Mouse (Mus musculus) macrophage (primary cell): ENCODE data around the gene Tob1. TPM values are rescaled to one million over a fixed set of nuclear protein-coding genes. Genes with fewer than 3 reads are reported as not detected.
A peak's percentile ranks its signal among the peaks of the same experiment; 100 is the strongest.

Source experiments
- H3K27ac ChIP-seq: fragments of 350-480 bp; formaldehyde crosslinking; 2 replicates; pipeline ENCODE4 v1.9.0; 2021
- H3K36me3 ChIP-seq: fragments of 350-480 bp; formaldehyde crosslinking; 2 replicates; pipeline ENCODE4 v1.9.0; 2021; ENCODE audit errors: inconsistent target
- H3K4me3 ChIP-seq: fragments of 350-480 bp; formaldehyde crosslinking; 2 replicates; pipeline ENCODE4 v1.9.0; 2021; ENCODE audit errors: inconsistent target
- H3K79me2 ChIP-seq: fragments of 350-480 bp; formaldehyde crosslinking; 2 replicates; pipeline ENCODE4 v1.9.0; 2021; ENCODE audit errors: inconsistent target
- WGBS: methylation state at CpG from one replicate; pipeline ENCODE4 v1.1.7; 2026; ENCODE audit warnings: inconsistent platforms; ENCODE audit not compliant: missing documents; 5-methylcytosine and 5-hydroxymethylcytosine counted together
- polyA plus RNA-seq: library from polyadenylated mRNA; stranded (reverse); fragments of 250-400 nt; gene quantifications from 3 replicates; pipeline ENCODE4 v1.2.4, GENCODE M21; 2018; ENCODE audit warnings: inconsistent platforms

Gene Tob1
- polyA plus RNA-seq, 1 experiment from 2014 or later = 11.5 TPM

DNA sequence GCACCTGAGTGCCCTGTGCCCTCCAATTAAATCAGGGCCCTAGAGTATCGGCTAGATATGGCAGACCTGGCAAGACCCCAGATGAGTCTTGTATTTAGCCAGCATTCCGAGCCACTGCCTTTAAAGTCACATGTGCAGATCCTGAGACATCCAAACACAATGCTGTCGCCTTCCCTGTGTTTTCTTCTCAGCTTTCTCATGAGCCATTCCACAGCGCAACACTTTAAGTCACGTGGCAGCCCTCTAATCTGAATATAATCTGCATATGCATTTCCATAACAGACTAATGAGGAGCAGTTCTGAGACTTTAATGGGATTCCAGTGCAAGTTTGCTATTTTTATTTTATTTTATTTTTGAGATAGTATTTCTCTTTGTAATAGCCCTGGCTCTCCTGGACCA is 44.5 kb downstream of the Tob1 start:
- WGBS = 81% methylated on average over 4 of the region's 5 CpGs
- Histone ChIP-seq H3K27ac (no peak overlapping the region), H3K36me3 (no peaks in the 10 kb centered on the region), H3K4me3 (no peak overlapping the region), H3K79me2 (no peaks in the 10 kb centered on the region)

- Histone ChIP-seq H3K4me3 (no peak overlapping the region), H3K27ac (no peak overlapping the region), H3K36me3 (no peaks in the 10 kb centered on the region), H3K79me2 (no peaks in the 10 kb centered on the region)
- WGBS = 97% methylated on average over 14 of the region's 14 CpGs
Measured at GRCm38 (mm10) chr11:94257987-94258386, 46.7 kb downstream of the Tob1 start.

GRCm38 (mm10) chr11:94259814-94260213 is 48.6 kb downstream of the Tob1 start:
- Histone ChIP-seq H3K36me3 (no peaks in the 10 kb centered on the region), H3K79me2 (no peaks in the 10 kb centered on the region), H3K4me3 (no peak overlapping the region), H3K27ac (0 out of 2 replicates have a peak overlapping the region, but pooled peaks have one; percentile 4)
- WGBS = 14% methylated on average over 4 of the region's 4 CpGs

DNA sequence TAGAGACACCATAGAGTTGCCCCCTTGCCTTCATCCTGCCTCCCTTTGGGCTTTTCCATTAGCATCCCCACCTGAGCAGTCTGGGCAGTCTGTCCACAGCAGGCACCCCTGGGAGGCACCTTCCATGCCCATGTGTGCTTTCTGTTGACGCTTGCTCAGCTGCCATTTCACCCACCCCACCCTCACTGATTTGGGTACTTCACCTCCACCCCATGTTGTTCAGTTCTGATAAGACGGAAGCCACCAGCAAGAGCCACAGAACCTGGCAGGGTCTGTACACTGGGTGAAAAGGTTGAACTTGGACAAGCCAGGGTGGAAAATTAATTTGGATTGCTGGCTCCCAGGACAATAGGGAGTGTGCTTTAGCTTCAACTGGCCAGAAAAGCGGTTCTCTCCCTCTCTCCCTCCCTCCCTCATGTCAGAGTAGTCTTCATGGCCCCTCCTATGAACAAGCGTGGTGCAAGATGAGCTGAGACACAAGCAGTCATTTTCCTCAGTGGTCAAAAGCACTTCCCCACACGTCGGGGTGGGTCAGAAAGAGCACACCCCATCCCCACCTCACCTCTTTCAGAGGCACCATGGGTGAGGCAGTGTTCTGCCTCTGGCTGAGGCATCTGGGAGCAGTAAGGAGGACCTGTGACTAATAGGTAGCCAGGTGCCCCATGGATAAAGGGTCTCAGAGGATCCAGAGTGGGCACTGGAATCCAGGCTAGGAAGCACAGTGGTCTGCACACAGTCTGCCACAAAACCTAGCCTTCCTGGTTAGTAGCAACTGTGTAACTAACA is 50.5 kb downstream of the Tob1 start:
- 95% methylated on average over 4 of the region's 6 CpGs for WGBS
- Histone ChIP-seq H3K79me2 (no peaks in the 10 kb centered on the region), H3K4me3 (no peak overlapping the region), H3K36me3 (no peaks in the 10 kb centered on the region), H3K27ac (no peak overlapping the region)

Other genes starting within 250 kb of the Tob1 start
- 6.1 to 48.7 TPM (median 16.9 TPM) in 3 replicates for gene Gm20390, start 243.2 kb upstream of the Tob1 start, polyA plus RNA-seq
- gene Nme1, start 242.9 kb upstream of the Tob1 start, polyA plus RNA-seq = 32.9 to 71.2 TPM (median 46.6 TPM) in 3 replicates
- 47.8 to 52.5 TPM (median 51.8 TPM) in 3 replicates for gene Spag9, start 215.4 kb upstream of the Tob1 start, polyA plus RNA-seq
- gene Wfikkn2, start 34.6 kb downstream of the Tob1 start, polyA plus RNA-seq = not detected in 3 replicates
- not detected in 3 replicates for gene Gm21885, start 70.4 kb downstream of the Tob1 start, polyA plus RNA-seq
- gene Luc7l3, start 110.5 kb downstream of the Tob1 start, polyA plus RNA-seq = 57.8 to 99.2 TPM (median 95.9 TPM) in 3 replicates
- gene Ankrd40, start 116.5 kb downstream of the Tob1 start, polyA plus RNA-seq = 51.9 to 117 TPM (median 63.5 TPM) in 3 replicates
- 91.2 to 119 TPM (median 103 TPM) in 3 replicates for gene Abcc3, start 181.5 kb downstream of the Tob1 start, polyA plus RNA-seq